Mouse (Mus musculus) 3134 (cell line): ENCODE measurements at regions not wholly inside any gene's neighbourhood (a gene's known extent, or its start where the extent isn't known, plus 50 kb on each side); places are given as distances from the start of the nearest gene placed in this dataset.

Experiments used
- DNase-seq: peaks from one replicate; pipeline ENCODE4 v3.0.0-alpha.2; 2011; ENCODE audit warnings: low spot score; ENCODE audit not compliant: insufficient read length; ENCODE audit errors: extremely low read depth

- no peak for DNase-seq
Measured at GRCm38 (mm10) chr7:36352761-36353160, 345.2 kb upstream of the Tshz3 start.

GRCm38 (mm10) chr7:36350616-36351015, 347.3 kb upstream of the Tshz3 start:
- no peak for DNase-seq

- no peak for DNase-seq
Measured at GRCm38 (mm10) chr7:36348195-36348594, 349.7 kb upstream of the Tshz3 start.

- DNase-seq = no peak
Measured at GRCm38 (mm10) chr7:36334857-36335256, 363.1 kb upstream of the Tshz3 start.

GRCm38 (mm10) chr7:36334091-36334490, 363.8 kb upstream of the Tshz3 start:
- no peak for DNase-seq

GRCm38 (mm10) chr7:36332633-36333032, 365.3 kb upstream of the Tshz3 start:
- DNase-seq = no peak

GRCm38 (mm10) chr7:36328141-36328540, 369.8 kb upstream of the Tshz3 start:
- DNase-seq = no peak

GRCm38 (mm10) chr7:36324035-36324434, 373.9 kb upstream of the Tshz3 start:
- no peak for DNase-seq

GRCm38 (mm10) chr7:36322181-36322580, 375.7 kb upstream of the Tshz3 start:
- DNase-seq = no peak

GRCm38 (mm10) chr7:36317466-36318212, 380.3 kb upstream of the Tshz3 start:
- no peak for DNase-seq

GRCm38 (mm10) chr7:36313751-36314150, 384.2 kb upstream of the Tshz3 start:
- no peak for DNase-seq

- DNase-seq = no peak
Measured at GRCm38 (mm10) chr7:36309761-36310605, 387.9 kb upstream of the Tshz3 start.

- no peak for DNase-seq
Measured at GRCm38 (mm10) chr7:36308726-36309125, 389.2 kb upstream of the Tshz3 start.

GRCm38 (mm10) chr7:36308106-36308620, 389.8 kb upstream of the Tshz3 start:
- DNase-seq = no peak

GRCm38 (mm10) chr7:36277275-36277674, 420.6 kb upstream of the Tshz3 start:
- no peak for DNase-seq

GRCm38 (mm10) chr7:36268966-36269365, 429.0 kb upstream of the Tshz3 start:
- DNase-seq = no peak

- no peak for DNase-seq
Measured at GRCm38 (mm10) chr7:36265163-36265823, 432.6 kb upstream of the Tshz3 start.

- no peak for DNase-seq
Measured at GRCm38 (mm10) chr7:36262124-36262710, 435.7 kb upstream of the Tshz3 start.

GRCm38 (mm10) chr7:36257102-36257501, 440.8 kb upstream of the Tshz3 start:
- no peak for DNase-seq

GRCm38 (mm10) chr7:36247356-36247755, 444.6 kb upstream of the Zfp507 start:
- no peak for DNase-seq

GRCm38 (mm10) chr7:36236673-36237072, 433.9 kb upstream of the Zfp507 start:
- DNase-seq = no peak
